Mouse (Mus musculus): Measurements from ENCODE around the gene Oxt. TPM values are rescaled to one million over a fixed set of nuclear protein-coding genes. Genes with fewer than 3 reads are reported as not detected.

The Oxt gene
- 2.4 TPM in 1 of 2 replicates, not detected in the other for polyA plus RNA-seq (2015; fragmentation: Nextera tagmentation; extraction: Ambion mirVana)

DNA sequence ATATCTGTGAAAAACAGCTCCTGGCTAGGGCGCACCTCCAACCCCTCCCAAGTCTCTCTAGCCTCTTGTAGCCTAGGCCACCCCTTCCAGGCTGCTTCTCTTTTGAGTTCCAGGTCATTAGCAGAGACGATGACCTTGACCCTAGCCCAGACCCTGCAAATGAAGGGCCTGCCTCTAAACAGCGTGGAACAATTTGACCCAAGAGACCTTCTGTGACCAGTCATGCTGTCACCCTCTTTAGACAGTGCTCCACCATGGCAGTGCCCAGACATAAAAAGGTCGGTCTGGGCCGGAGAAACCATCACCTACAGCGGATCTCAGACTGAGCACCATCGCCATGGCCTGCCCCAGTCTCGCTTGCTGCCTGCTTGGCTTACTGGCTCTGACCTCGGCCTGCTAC is at the start of gene Oxt:
Gene Oxt, plus strand, starts transcription at position 301 of the 400 bp plus-strand sequence.
- H3K27me3 ChIP-seq (replicated peaks; ENCODE audit: control insufficient read depth, insufficient read depth, low read length), result peaks cover 50% of the 10 kb centered on the region
- 50% methylated on average over 9 of the region's 9 CpGs for WGBS
- no peaks in the 10 kb centered on the region for H3K9me3 ChIP-seq (ENCODE audit: control insufficient read depth, low read length)
- no peak within 1 kb of the TSS for H3K27ac ChIP-seq (ENCODE audit: low read length)
- peak within 1 kb of the TSS; percentile 40 for H3K4me2 ChIP-seq (ENCODE audit: low read length)
- H3K36me3 ChIP-seq (ENCODE audit: control insufficient read depth, insufficient read depth), result no peaks in the 10 kb centered on the region
- peak within 1 kb of the TSS; percentile 2; the same call in 1 of the 2 replicates for H3K4me3 ChIP-seq (replicated peaks; ENCODE audit: low read length)
- peak within 1 kb of the TSS; percentile 31; the same call in 1 of the 2 replicates for H3K9ac ChIP-seq (replicated peaks; ENCODE audit: low read depth, low read length)
- H3K4me1 ChIP-seq (replicated peaks; ENCODE audit: control insufficient read depth, insufficient read depth, low read length), result peaks cover 14% of the 10 kb centered on the region
- no peak for ATAC-seq

DNA sequence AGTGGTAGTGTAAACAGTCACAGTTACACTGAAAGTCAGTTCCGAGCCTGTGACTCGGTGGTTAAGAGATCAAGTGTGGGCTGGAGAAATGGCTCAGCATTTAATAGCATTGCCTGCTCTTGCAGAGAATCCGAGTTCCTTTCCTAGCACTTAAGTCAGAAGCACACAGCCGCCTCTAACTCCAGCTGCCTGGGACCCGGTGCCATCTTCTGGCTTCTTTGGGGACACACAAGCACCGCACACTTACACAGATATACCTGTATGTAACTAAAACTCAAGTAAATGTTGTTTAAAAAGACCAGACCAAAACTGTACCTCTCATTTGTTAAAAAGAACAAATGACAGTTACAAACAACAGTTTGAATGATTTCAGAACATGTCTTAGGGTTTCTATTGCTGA is 47.5 kb upstream of the Oxt start:
- H3K27me3 ChIP-seq (replicated peaks; ENCODE audit: control insufficient read depth, insufficient read depth, low read length), result no peaks in the 10 kb centered on the region
- no peak overlapping the region for H3K9ac ChIP-seq (replicated peaks; ENCODE audit: low read depth, low read length)
- H3K4me3 ChIP-seq (replicated peaks; ENCODE audit: low read length), result no peak overlapping the region
- no peaks in the 10 kb centered on the region for H3K4me1 ChIP-seq (replicated peaks; ENCODE audit: control insufficient read depth, insufficient read depth, low read length)
- H3K36me3 ChIP-seq (ENCODE audit: control insufficient read depth, insufficient read depth), result peaks cover 8% of the 10 kb centered on the region
- no peak for ATAC-seq
- H3K27ac ChIP-seq (ENCODE audit: low read length), result no peak overlapping the region
- no peak overlapping the region for H3K4me2 ChIP-seq (ENCODE audit: low read length)
- WGBS, result 78% methylated on average over 6 of the region's 6 CpGs
- no peaks in the 10 kb centered on the region for H3K9me3 ChIP-seq (ENCODE audit: control insufficient read depth, low read length)

DNA sequence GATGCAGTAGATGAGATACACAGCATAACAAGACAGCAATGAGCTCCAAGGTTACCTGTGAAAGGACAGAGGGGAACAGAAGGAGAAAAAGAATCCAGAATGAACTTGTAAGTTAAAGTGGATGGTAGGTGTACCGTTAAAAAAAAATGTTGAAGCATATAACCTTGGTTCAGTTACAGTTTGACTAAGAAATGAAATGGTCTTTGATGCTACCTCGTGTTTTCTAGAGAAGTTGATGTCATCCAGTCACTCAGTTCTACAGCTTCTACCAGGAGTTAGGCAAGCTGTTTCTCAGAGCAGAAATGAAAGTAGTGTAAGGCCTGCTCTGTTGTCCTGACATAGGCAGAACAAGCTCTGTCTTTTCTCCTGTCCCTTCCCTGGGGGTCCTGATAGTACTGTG is 46.7 kb upstream of the Oxt start:
- Histone ChIP-seq H3K4me2 (ENCODE audit: low read length) (no peak overlapping the region), H3K4me1 (replicated peaks; ENCODE audit: control insufficient read depth, insufficient read depth, low read length) (no peaks in the 10 kb centered on the region), H3K27ac (ENCODE audit: low read length) (no peak overlapping the region), H3K36me3 (ENCODE audit: control insufficient read depth, insufficient read depth) (peaks cover 8% of the 10 kb centered on the region), H3K27me3 (replicated peaks; ENCODE audit: control insufficient read depth, insufficient read depth, low read length) (no peaks in the 10 kb centered on the region), H3K9ac (replicated peaks; ENCODE audit: low read depth, low read length) (no peak overlapping the region), H3K4me3 (replicated peaks; ENCODE audit: low read length) (no peak overlapping the region), H3K9me3 (ENCODE audit: control insufficient read depth, low read length) (no peaks in the 10 kb centered on the region)
- ATAC-seq, result no peak
- 88% methylated on average over 2 of the region's 2 CpGs for WGBS

DNA sequence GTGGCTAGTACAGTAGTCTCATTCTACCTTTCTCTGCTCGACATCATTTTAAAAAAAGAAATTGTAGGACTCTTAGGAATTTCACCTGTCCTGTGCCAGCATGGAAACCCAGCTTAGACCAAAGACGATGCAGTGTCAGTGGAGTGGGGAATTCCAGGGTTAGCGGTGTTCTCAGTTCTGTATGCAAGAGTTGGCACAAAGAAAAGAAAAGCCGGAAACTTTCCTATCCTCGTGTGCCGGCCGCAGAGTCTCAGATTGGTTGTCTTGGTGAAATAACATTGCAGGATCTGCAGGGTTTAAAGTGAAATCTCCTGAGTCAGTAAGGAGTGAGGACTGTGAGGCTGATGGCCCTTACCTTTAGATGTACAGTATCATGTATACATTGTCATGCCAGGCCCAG is 46.0 kb upstream of the Oxt start:
- Histone ChIP-seq H3K4me3 (replicated peaks; ENCODE audit: low read length) (no peak overlapping the region), H3K27me3 (replicated peaks; ENCODE audit: control insufficient read depth, insufficient read depth, low read length) (no peaks in the 10 kb centered on the region), H3K27ac (ENCODE audit: low read length) (no peak overlapping the region), H3K9ac (replicated peaks; ENCODE audit: low read depth, low read length) (no peak overlapping the region), H3K4me2 (ENCODE audit: low read length) (no peak overlapping the region), H3K9me3 (ENCODE audit: control insufficient read depth, low read length) (no peaks in the 10 kb centered on the region), H3K4me1 (replicated peaks; ENCODE audit: control insufficient read depth, insufficient read depth, low read length) (no peaks in the 10 kb centered on the region), H3K36me3 (ENCODE audit: control insufficient read depth, insufficient read depth) (peaks cover 9% of the 10 kb centered on the region)
- ATAC-seq, result no peak
- WGBS, result 83% methylated on average over 7 of the region's 7 CpGs

DNA sequence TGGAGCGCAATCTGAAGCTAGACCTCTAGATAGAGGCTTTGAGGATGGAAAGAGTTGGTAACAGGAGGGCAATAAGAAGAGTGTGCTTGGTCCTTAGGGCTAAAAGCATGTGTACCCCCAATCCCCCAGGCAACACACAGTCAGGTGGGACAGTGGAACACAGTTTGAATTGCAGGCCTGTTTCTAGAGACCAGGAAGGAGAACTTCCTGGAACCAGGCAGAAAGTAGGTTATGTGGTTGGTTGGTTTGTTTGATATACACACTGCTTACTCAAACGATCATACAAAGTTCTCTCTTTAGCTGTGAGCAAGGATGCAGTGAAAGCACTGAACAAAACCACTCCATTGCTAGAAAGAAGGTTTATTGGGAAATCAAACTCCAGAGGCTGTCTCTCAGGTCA is 43.8 kb upstream of the Oxt start:
- Histone ChIP-seq H3K36me3 (ENCODE audit: control insufficient read depth, insufficient read depth) (peaks cover 16% of the 10 kb centered on the region), H3K4me1 (replicated peaks; ENCODE audit: control insufficient read depth, insufficient read depth, low read length) (no peaks in the 10 kb centered on the region), H3K4me3 (replicated peaks; ENCODE audit: low read length) (no peak overlapping the region), H3K27me3 (replicated peaks; ENCODE audit: control insufficient read depth, insufficient read depth, low read length) (no peaks in the 10 kb centered on the region), H3K9me3 (ENCODE audit: control insufficient read depth, low read length) (no peaks in the 10 kb centered on the region), H3K9ac (replicated peaks; ENCODE audit: low read depth, low read length) (no peak overlapping the region), H3K27ac (ENCODE audit: low read length) (no peak overlapping the region), H3K4me2 (ENCODE audit: low read length) (no peak overlapping the region)
- no peak for ATAC-seq
- WGBS, result 95% methylated on average over 2 of the region's 2 CpGs

DNA sequence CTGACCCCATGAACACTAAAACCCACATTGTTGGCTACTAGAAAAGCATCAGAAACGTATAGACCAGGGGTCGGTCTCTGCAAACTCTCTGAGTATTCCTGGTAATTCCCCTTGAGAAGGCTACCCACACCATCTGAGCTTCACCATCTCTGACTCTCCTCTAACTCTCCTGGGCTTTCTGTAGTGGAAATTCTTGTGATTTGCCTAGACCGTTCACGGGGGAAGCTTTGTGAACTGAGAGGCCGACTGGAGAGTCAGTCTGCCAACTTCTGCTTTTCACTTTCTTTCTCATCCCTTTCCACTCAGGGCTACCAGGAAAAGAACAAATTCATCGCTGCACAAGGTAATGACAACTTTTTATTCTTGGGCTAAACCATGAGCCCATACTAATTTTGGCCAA is 41.0 kb upstream of the Oxt start:
- no peak overlapping the region for H3K27ac ChIP-seq (ENCODE audit: low read length)
- no peak overlapping the region for H3K4me3 ChIP-seq (replicated peaks; ENCODE audit: low read length)
- no peak overlapping the region for H3K4me2 ChIP-seq (ENCODE audit: low read length)
- no peak overlapping the region for H3K9ac ChIP-seq (replicated peaks; ENCODE audit: low read depth, low read length)
- ATAC-seq, result no peak
- no peaks in the 10 kb centered on the region for H3K4me1 ChIP-seq (replicated peaks; ENCODE audit: control insufficient read depth, insufficient read depth, low read length)
- H3K9me3 ChIP-seq (ENCODE audit: control insufficient read depth, low read length), result no peaks in the 10 kb centered on the region
- peaks cover 26% of the 10 kb centered on the region for H3K36me3 ChIP-seq (ENCODE audit: control insufficient read depth, insufficient read depth)
- H3K27me3 ChIP-seq (replicated peaks; ENCODE audit: control insufficient read depth, insufficient read depth, low read length), result no peaks in the 10 kb centered on the region
- WGBS, result 91% methylated on average over 6 of the region's 6 CpGs

DNA sequence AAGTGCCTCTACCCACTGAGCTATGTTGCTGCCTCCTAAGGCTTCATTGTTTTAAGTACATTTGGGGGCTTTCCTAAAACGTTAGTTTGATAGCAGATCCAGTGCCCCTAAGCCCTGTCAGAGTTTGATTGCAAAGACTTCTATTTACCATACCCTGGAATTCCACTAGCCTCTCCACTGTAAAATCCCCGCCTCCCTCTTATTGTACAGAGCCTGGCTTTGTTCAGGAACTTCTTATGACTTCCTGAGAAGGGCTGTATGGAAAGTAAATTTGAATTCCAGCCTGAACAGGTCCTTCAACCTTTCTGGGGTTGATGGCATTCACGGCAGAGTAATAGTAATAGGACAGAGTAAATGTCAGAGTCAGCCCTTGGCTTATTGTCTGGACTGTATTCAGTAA is 39.1 kb upstream of the Oxt start:
- Histone ChIP-seq H3K36me3 (ENCODE audit: control insufficient read depth, insufficient read depth) (peaks cover 40% of the 10 kb centered on the region), H3K27ac (ENCODE audit: low read length) (no peak overlapping the region), H3K9ac (replicated peaks; ENCODE audit: low read depth, low read length) (no peak overlapping the region), H3K4me1 (replicated peaks; ENCODE audit: control insufficient read depth, insufficient read depth, low read length) (no peaks in the 10 kb centered on the region), H3K27me3 (replicated peaks; ENCODE audit: control insufficient read depth, insufficient read depth, low read length) (no peaks in the 10 kb centered on the region), H3K9me3 (ENCODE audit: control insufficient read depth, low read length) (no peaks in the 10 kb centered on the region), H3K4me3 (replicated peaks; ENCODE audit: low read length) (no peak overlapping the region), H3K4me2 (ENCODE audit: low read length) (no peak overlapping the region)
- no peak for ATAC-seq
- WGBS, result 70% methylated on average over 3 of the region's 3 CpGs

DNA sequence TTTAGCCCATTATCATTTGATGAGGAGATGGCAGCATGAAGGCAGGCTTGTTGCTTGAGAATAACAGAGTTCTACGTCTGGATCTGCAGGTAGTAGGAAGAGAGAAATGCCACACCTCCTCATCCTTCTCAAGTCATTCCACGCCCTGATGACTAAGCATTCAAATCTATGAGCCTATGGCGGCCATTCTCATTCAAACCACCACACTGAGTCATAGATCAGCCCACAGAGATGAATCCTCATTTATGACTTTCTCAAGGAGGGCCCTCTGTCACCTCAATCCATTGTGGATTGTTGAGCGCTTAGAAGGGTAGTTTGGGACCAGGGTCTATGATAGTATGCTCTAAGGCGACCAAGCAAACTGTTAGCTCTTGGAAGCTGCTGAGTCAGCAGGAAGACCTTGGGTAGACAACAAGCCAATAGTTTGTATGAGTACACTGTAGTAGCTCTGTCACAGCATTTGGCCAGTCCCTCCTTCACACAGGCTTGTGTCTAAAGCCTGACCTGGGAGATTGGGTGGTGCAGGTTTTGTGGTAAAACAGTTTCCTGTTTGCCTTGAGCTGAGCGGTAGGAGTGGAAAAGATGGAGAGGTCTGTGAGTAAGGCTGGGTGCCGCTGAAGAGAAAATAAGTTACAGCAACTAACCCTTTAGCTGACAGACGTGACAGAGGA is 37.0 kb upstream of the Oxt start:
- H3K36me3 ChIP-seq (ENCODE audit: control insufficient read depth, insufficient read depth), result peaks cover 47% of the 10 kb centered on the region
- 94% methylated on average over 8 of the region's 8 CpGs for WGBS
- no peak for ATAC-seq

DNA sequence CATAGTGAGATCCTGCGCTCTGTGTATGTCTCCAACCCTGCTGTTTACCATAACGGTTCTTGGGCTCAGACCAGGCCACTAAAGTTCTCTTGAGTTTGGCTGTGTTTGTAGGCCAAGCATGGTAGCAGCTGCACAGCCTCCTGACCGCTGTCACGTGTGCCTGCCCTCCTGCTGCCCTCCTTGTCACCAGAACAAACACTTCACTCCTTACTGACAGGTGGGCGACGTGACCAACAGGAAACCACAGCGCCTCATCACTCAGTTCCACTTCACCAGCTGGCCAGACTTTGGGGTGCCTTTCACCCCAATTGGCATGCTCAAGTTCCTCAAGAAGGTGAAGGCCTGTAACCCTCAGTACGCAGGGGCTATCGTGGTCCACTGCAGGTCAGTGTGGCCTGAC is 35.7 kb upstream of the Oxt start:
- no peak overlapping the region for H3K9ac ChIP-seq (replicated peaks; ENCODE audit: low read depth, low read length)
- H3K4me3 ChIP-seq (replicated peaks; ENCODE audit: low read length), result no peak overlapping the region
- no peaks in the 10 kb centered on the region for H3K9me3 ChIP-seq (ENCODE audit: control insufficient read depth, low read length)
- ATAC-seq, result no peak
- H3K4me2 ChIP-seq (ENCODE audit: low read length), result no peak overlapping the region
- peaks cover 54% of the 10 kb centered on the region for H3K36me3 ChIP-seq (ENCODE audit: control insufficient read depth, insufficient read depth)
- no peaks in the 10 kb centered on the region for H3K27me3 ChIP-seq (replicated peaks; ENCODE audit: control insufficient read depth, insufficient read depth, low read length)
- no peak overlapping the region for H3K27ac ChIP-seq (ENCODE audit: low read length)
- 90% methylated on average over 9 of the region's 9 CpGs for WGBS
- H3K4me1 ChIP-seq (replicated peaks; ENCODE audit: control insufficient read depth, insufficient read depth, low read length), result no peaks in the 10 kb centered on the region

More for the DNA sequence above, 37.0 kb upstream of the Oxt start:
- no peaks in the 10 kb centered on the region for H3K9me3 ChIP-seq (ENCODE audit: control insufficient read depth, low read length)
- H3K4me2 ChIP-seq (ENCODE audit: low read length), result no peak overlapping the region
- H3K9ac ChIP-seq (replicated peaks; ENCODE audit: low read depth, low read length), result no peak overlapping the region
- H3K27ac ChIP-seq (ENCODE audit: low read length), result no peak overlapping the region
- no peak overlapping the region for H3K4me3 ChIP-seq (replicated peaks; ENCODE audit: low read length)
- H3K4me1 ChIP-seq (replicated peaks; ENCODE audit: control insufficient read depth, insufficient read depth, low read length), result no peaks in the 10 kb centered on the region
- H3K27me3 ChIP-seq (replicated peaks; ENCODE audit: control insufficient read depth, insufficient read depth, low read length), result no peaks in the 10 kb centered on the region

DNA sequence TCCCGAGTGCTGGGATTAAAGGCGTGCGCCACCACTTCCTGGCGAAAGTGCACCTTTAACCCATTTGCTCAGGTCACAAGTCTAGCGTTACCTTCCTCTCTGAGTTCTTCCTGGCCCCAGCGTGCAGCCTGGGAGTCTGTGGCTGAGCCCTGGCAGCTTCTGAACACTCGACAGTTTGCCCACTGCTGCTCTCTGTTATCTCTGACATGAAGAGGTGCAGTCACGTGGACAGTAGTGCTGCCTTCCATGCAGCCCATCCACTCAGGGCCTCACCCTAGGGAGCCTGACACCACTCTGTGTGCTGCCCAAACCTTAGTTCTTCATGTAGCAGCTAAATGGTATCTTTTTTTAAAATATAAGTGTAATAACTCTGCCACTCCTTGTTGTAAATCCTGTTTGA is 29.0 kb upstream of the Oxt start:
- H3K27me3 ChIP-seq (replicated peaks; ENCODE audit: control insufficient read depth, insufficient read depth, low read length), result no peaks in the 10 kb centered on the region
- ATAC-seq, result no peak
- H3K9ac ChIP-seq (replicated peaks; ENCODE audit: low read depth, low read length), result no peak overlapping the region
- no peaks in the 10 kb centered on the region for H3K9me3 ChIP-seq (ENCODE audit: control insufficient read depth, low read length)
- H3K4me2 ChIP-seq (ENCODE audit: low read length), result no peak overlapping the region
- 91% methylated on average over 8 of the region's 8 CpGs for WGBS
- no peak overlapping the region for H3K4me3 ChIP-seq (replicated peaks; ENCODE audit: low read length)
- H3K27ac ChIP-seq (ENCODE audit: low read length), result no peak overlapping the region
- H3K36me3 ChIP-seq (ENCODE audit: control insufficient read depth, insufficient read depth), result peaks cover 49% of the 10 kb centered on the region
- H3K4me1 ChIP-seq (replicated peaks; ENCODE audit: control insufficient read depth, insufficient read depth, low read length), result no peaks in the 10 kb centered on the region
